Mouse (Mus musculus) midbrain, embryonic 12.5 days (tissue): ENCODE measurements around the gene Bmp15. TPM values are rescaled to one million over a fixed set of nuclear protein-coding genes. Genes with fewer than 3 reads are reported as not detected.

Experiments
- ATAC-seq: fragments of 200-750 bp; cut with Nextera tagmentation; 2 replicates; pipeline ENCODE4 v1.8.0; 2017; ENCODE audit warnings: low read depth, moderate TSS enrichment, moderate library complexity; ENCODE audit not compliant: low FRiP score
- H3K27ac ChIP-seq: fragments of 300-500 bp; sonication (generic); replicated peaks from 2 replicates; pipeline ENCODE4 v1.5.1; 2016; ENCODE audit warnings: mild to moderate bottlenecking
- H3K27me3 ChIP-seq: fragments of 300-500 bp; sonication (generic); 2 replicates; pipeline ENCODE4 v1.6.1; 2016; ENCODE audit warnings: mild to moderate bottlenecking
- H3K36me3 ChIP-seq: fragments of 300-500 bp; sonication (generic); 2 replicates; pipeline ENCODE4 v1.6.1; 2016
- H3K4me1 ChIP-seq: fragments of 300-500 bp; sonication (generic); 2 replicates; pipeline ENCODE4 v1.6.1; 2016
- H3K4me2 ChIP-seq: fragments of 300-500 bp; sonication (generic); replicated peaks from 2 replicates; pipeline ENCODE4 v1.6.1; 2016; ENCODE audit warnings: mild to moderate bottlenecking, moderate library complexity
- H3K4me3 ChIP-seq: fragments of 300-500 bp; sonication (generic); 2 replicates; pipeline ENCODE4 v1.5.1; 2016; ENCODE audit warnings: mild to moderate bottlenecking
- H3K9ac ChIP-seq: fragments of 300-500 bp; sonication (generic); replicated peaks from 2 replicates; pipeline ENCODE4 v1.6.1; 2016; ENCODE audit warnings: mild to moderate bottlenecking, moderate library complexity
- H3K9me3 ChIP-seq: fragments of 300-500 bp; sonication (generic); 2 replicates; pipeline ENCODE4 v1.6.1; 2016; ENCODE audit warnings: mild to moderate bottlenecking
- WGBS: fragments of 180-500 bp; shearing (Covaris S2); methylation state at CpG from one replicate; pipeline ENCODE4 v1.1.7; 2016; 5-methylcytosine and 5-hydroxymethylcytosine counted together
- polyA plus RNA-seq: library from polyadenylated mRNA; unstranded; fragments of >200 nt; fragmentation: Nextera tagmentation; extraction: Ambion mirVana; gene quantifications from 2 replicates; pipeline ENCODE4 v1.2.1, GENCODE M21; 2016

The Bmp15 gene
- 0.09 and 0.21 TPM in 2 replicates for polyA plus RNA-seq

- 83% methylated on average over 3 of the region's 3 CpGs for WGBS
These were observed at the start of gene Bmp15 for GRCm38 (mm10) chrX:6320621-6321020. TSS of gene Bmp15 (minus strand) at chrX:6320721.

GRCm38 (mm10) chrX:6368822-6369221, 48.3 kb upstream of the Bmp15 start:
- no peak overlapping the region for H3K4me3 ChIP-seq
- no peak overlapping the region for H3K4me2 ChIP-seq
- no peaks in the 10 kb centered on the region for H3K4me1 ChIP-seq
- ATAC-seq = no peak
- WGBS = 73% methylated on average over 1 of the region's 1 CpGs
- no peaks in the 10 kb centered on the region for H3K9me3 ChIP-seq
- no peak overlapping the region for H3K9ac ChIP-seq
- no peaks in the 10 kb centered on the region for H3K27me3 ChIP-seq
- H3K36me3 ChIP-seq = no peaks in the 10 kb centered on the region
- H3K27ac ChIP-seq = no peak overlapping the region

More at GRCm38 (mm10) chrX:6320621-6321020, at the start of gene Bmp15:
- H3K9ac ChIP-seq = no peak within 1 kb of the TSS
- H3K4me2 ChIP-seq = no peak within 1 kb of the TSS
- H3K27me3 ChIP-seq = no peaks in the 10 kb centered on the region
- no peaks in the 10 kb centered on the region for H3K36me3 ChIP-seq
- no peaks in the 10 kb centered on the region for H3K9me3 ChIP-seq
- ATAC-seq = no peak
- H3K27ac ChIP-seq = no peak within 1 kb of the TSS
- no peaks in the 10 kb centered on the region for H3K4me1 ChIP-seq
- no peak within 1 kb of the TSS for H3K4me3 ChIP-seq

DNA sequence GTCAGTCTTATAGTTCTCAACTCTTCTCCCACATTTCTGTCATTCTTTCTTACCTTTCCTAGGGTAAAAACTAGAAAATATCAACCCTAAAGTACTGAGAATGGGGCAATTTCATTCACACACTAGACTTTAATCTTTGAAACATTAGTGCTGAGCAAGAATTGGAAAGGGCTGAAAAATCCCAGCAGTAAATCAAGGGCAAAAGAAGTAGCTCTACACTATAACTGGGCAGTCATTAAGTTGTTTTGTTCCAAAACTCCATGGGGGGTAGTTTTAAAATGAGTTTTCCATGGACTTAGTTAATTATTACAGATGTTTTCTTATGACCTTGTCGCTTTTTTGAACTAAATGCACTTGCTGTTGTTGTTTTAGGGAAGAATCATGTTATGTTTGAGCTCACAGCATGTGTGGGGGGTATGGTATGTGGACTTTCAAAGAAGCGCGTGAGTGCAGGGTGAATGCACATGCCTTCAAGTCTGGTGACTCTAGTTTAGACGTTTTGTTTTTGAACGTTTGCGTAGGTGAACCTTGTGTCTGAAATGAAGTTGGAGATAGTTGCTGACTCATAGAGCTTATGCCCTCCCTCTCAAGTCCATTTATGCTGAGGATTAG, 37.1 kb upstream of the Bmp15 start:
- Histone ChIP-seq H3K4me1 (no peaks in the 10 kb centered on the region), H3K27ac (no peak overlapping the region), H3K4me2 (no peak overlapping the region), H3K9ac (no peak overlapping the region), H3K36me3 (no peaks in the 10 kb centered on the region), H3K4me3 (no peak overlapping the region), H3K9me3 (no peaks in the 10 kb centered on the region), H3K27me3 (peaks cover 3% of the 10 kb centered on the region; the same call in 1 of the 2 replicates)
- 65% methylated on average over 6 of the region's 6 CpGs for WGBS
- no peak for ATAC-seq

- Histone ChIP-seq H3K27me3 (peaks cover 3% of the 10 kb centered on the region; the same call in 1 of the 2 replicates), H3K4me2 (no peak overlapping the region), H3K4me3 (no peak overlapping the region), H3K27ac (no peak overlapping the region), H3K36me3 (no peaks in the 10 kb centered on the region), H3K4me1 (no peaks in the 10 kb centered on the region), H3K9me3 (no peaks in the 10 kb centered on the region), H3K9ac (no peak overlapping the region)
- 79% methylated on average over 3 of the region's 3 CpGs for WGBS
- ATAC-seq = no peak
These were observed 36.4 kb upstream of the Bmp15 start for GRCm38 (mm10) chrX:6356876-6357275.

- H3K4me2 ChIP-seq = no peak overlapping the region
- H3K36me3 ChIP-seq = no peaks in the 10 kb centered on the region
- no peaks in the 10 kb centered on the region for H3K27me3 ChIP-seq
- H3K4me1 ChIP-seq = no peaks in the 10 kb centered on the region
- no peak for ATAC-seq
- 56% methylated on average over 1 of the region's 1 CpGs for WGBS
- H3K4me3 ChIP-seq = no peak overlapping the region
- H3K9ac ChIP-seq = no peak overlapping the region
- H3K9me3 ChIP-seq = no peaks in the 10 kb centered on the region
- H3K27ac ChIP-seq = no peak overlapping the region
These were observed 24.9 kb upstream of the Bmp15 start for GRCm38 (mm10) chrX:6345273-6345959.

- Histone ChIP-seq H3K27ac (no peak overlapping the region), H3K4me3 (no peak overlapping the region), H3K36me3 (no peaks in the 10 kb centered on the region), H3K9me3 (no peaks in the 10 kb centered on the region), H3K9ac (no peak overlapping the region), H3K27me3 (no peaks in the 10 kb centered on the region), H3K4me1 (no peaks in the 10 kb centered on the region), H3K4me2 (no peak overlapping the region)
- ATAC-seq = no peak
- 39% methylated on average over 1 of the region's 1 CpGs for WGBS
These were observed 3.5 kb upstream of the Bmp15 start for GRCm38 (mm10) chrX:6324056-6324455.

DNA sequence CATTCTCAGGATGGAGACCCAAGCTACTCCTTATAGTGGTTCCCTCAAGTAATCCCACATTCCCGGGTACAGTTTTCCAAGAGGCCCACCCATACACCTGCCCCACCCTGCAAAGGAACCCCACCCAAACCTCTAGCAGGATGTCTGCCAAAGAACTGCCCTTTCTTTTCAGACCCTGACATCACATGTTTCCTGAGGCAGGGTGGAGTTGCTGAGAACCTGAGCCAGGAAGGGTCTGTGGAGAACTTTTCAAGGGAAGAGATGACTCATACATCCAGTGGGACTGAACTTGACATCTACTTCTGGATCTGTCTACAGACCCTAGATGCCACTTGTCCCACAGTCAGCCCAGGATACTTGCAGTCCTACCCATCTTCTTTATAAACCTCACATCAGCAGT, 2.8 kb downstream of the Bmp15 start:
- Histone ChIP-seq H3K36me3 (no peaks in the 10 kb centered on the region), H3K27ac (no peak overlapping the region)
- WGBS = 90% methylated on average over 1 of the region's 1 CpGs

More for the DNA sequence above, 2.8 kb downstream of the Bmp15 start:
- Histone ChIP-seq H3K4me1 (no peaks in the 10 kb centered on the region), H3K9ac (no peak overlapping the region), H3K9me3 (no peaks in the 10 kb centered on the region), H3K4me2 (no peak overlapping the region), H3K27me3 (no peaks in the 10 kb centered on the region), H3K4me3 (no peak overlapping the region)
- ATAC-seq = no peak

Other genes starting within 250 kb of the Bmp15 start
- gene AU022751, start 237.3 kb downstream of the Bmp15 start, polyA plus RNA-seq = not detected in 2 replicates
- gene Nudt10, start 147.7 kb downstream of the Bmp15 start, polyA plus RNA-seq = 32.1 and 35.3 TPM in 2 replicates
- 3.8 and 4.0 TPM in 2 replicates for gene Shroom4, start 79.1 kb upstream of the Bmp15 start, polyA plus RNA-seq